Mouse (Mus musculus): Measurements from ENCODE around the gene Olfr881. TPM values are rescaled to one million over a fixed set of nuclear protein-coding genes. Genes with fewer than 3 reads are reported as not detected.

Gene Olfr881
- total RNA-seq (2023), result not detected

DNA sequence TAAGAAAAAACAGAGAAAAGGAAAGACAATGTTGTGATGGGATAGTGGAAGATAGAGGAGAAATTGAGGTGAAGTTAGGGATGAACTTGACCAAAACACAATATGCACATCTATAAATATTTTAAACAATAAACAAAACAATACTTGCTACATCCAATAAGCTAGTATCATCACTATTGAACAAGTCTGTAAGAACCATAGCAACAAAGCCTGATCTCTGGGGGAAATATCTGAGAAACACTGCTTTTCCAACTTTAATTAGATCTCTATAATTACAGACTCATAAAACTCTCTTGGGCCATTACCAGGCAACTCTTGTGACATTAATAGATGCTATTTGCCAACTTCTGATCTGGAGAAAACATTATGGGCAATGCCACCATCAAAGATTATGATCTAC, at the start of gene Olfr881:
Olfr881 (plus strand) TSS at position 301 of the 400 bp plus-strand sequence.

DNA sequence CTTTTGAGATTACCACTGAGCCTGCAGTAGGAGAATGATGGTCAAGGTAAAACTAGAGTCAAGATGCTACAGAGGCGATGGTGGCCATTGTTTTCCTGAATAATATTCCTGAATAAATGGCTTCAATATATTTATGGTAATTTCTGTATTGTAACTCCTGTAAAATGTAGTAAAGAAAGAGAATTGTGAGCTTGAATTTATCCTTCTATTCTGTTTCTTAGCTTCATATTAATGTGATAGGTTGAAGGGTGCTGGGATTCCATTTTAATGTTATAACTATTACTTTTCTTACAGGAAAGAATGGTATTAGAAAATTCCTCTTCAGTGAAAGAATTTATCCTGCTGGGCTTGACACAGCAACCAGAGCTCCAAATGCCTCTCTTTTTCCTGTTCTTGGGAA, 33.9 kb downstream of the Olfr881 start, which contains the start of gene Olfr883:
Olfr883 (plus strand) TSS at position 301 of the 400 bp plus-strand sequence.

Other genes with a start within 250 kb of the Olfr881 start
- gene Olfr874, start 246.7 kb upstream of the Olfr881 start, total RNA-seq (2023), result not detected
- not detected for gene Olfr875, start 220.0 kb upstream of the Olfr881 start, total RNA-seq (2023)
- gene Olfr876, start 188.8 kb upstream of the Olfr881 start, total RNA-seq (2023), result not detected
- not detected for gene Olfr877, start 137.6 kb upstream of the Olfr881 start, total RNA-seq (2023)
- gene Olfr145, start 95.1 kb upstream of the Olfr881 start, total RNA-seq (2023), result not detected
- gene Olfr878, start 74.0 kb upstream of the Olfr881 start, total RNA-seq (2023), result not detected
- gene Olfr883, start 34.0 kb downstream of the Olfr881 start, total RNA-seq (2023), result not detected
- gene Olfr884, start 54.7 kb downstream of the Olfr881 start, total RNA-seq (2023), result not detected
- gene Olfr885, start 69.5 kb downstream of the Olfr881 start, total RNA-seq (2023), result not detected
- gene Olfr887, start 92.2 kb downstream of the Olfr881 start, total RNA-seq (2023), result not detected
- not detected for gene Olfr888, start 116.3 kb downstream of the Olfr881 start, total RNA-seq (2023)
- gene Olfr889, start 123.4 kb downstream of the Olfr881 start, total RNA-seq (2023), result under 1 TPM in 1 of 2 experiments, not detected in 1; 0.12 TPM
- gene Olfr890, start 150.7 kb downstream of the Olfr881 start, total RNA-seq (2023), result not detected
- gene Olfr891, start 189.0 kb downstream of the Olfr881 start, total RNA-seq (2023), result not detected
- not detected for gene Olfr893, start 216.5 kb downstream of the Olfr881 start, total RNA-seq (2023)
- not detected for gene Olfr894, start 226.2 kb downstream of the Olfr881 start, total RNA-seq (2023)